Mouse (Mus musculus): ENCODE measurements around the gene Gm11273. TPM values are rescaled to one million over a fixed set of nuclear protein-coding genes. Genes with fewer than 3 reads are reported as not detected.
"Not testable (repeated sequence)": the region's sequence is repeated elsewhere in the genome, so short reads cannot be mapped to it uniquely, and the experiment has no call there.

Gene Gm11273
- total and polyA plus RNA-seq, 3 experiments: 21.0 to 279 (median 28.3) TPM

DNA sequence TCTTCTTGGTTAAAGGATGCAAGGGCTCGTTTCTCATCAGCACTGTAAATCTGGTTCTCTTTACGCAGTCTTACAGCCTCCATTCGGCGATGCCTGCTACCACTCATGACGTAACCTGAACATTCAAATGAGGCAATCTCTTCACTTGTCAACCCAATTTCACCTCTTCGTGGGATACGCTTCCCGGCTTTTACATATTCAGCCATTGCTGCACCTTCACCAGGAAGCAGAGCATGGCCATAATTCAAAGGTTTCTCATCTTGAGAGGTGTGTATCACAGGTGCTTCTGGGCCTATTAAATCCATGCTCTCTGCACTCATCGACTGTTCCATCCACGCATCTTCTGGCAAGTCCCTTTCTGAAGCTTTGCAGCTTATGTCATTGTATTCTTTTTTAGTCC, 33.9 kb downstream of the Gm11273 start (continued):
- TF ChIP-seq RCOR1 (conservative IDR thresholded peaks at IDR 0.05; ENCODE audit: low read depth, low read length): no peak
- TF ChIP-seq E2F4 (IDR thresholded peaks at IDR 0.05; ENCODE audit: insufficient replicate concordance, low read depth, low read length): no peak
- TF ChIP-seq NRF1 (IDR thresholded peaks at IDR 0.05; ENCODE audit: low read depth, low read length): no peak

DNA sequence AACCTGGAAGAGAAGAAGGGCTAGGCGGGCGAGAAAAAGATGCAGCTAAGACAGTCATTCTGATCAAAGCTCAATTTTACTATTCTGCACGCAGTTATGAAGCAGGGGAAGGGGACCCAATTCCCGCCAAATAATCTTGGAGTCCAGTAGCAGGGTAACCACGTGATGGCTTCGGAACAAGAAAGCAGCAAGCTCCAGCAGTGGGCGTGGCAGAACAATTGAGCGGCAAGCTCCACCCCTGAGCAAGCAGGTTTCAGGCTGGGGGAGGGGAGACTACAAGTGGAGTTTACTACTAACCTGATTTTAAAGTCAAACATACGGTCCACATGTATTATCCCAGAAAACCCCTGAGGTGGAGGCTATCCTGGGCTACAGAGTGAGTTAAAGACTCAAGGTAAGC, 38.7 kb downstream of the Gm11273 start:
- DNase-seq (ENCODE audit: extremely low read depth); H3K9me3 ChIP-seq (replicated peaks; ENCODE audit: low read length); in situ Hi-C loops (cut with MboI; ENCODE audit: low pct_ligation_motif_present, low pct_unique_long_range_greater_than_20kb, low sequenced_read_pairs); H3K27me3 ChIP-seq (replicated peaks); H3K27ac ChIP-seq (ENCODE audit: insufficient read depth, low read depth); H3K9ac ChIP-seq (ENCODE audit: insufficient read depth, low read depth); H3K4me3 ChIP-seq (replicated peaks in 1 of 3; ENCODE audit: low read depth in 2 of 3, low read length in 2 of 3, poor library complexity in 1 of 3); H3K4me1 ChIP-seq (ENCODE audit: control insufficient read depth in 1 of 2, insufficient read depth in 2 of 2); dilution Hi-C loops (cut with MboI; ENCODE audit: extremely low pct_ligation_motif_present, extremely low pct_unique_long_range_greater_than_20kb, low sequenced_read_pairs); H3K79me2 ChIP-seq (replicated peaks; ENCODE audit: control insufficient read depth, extremely low read depth, insufficient read depth, poor library complexity, severe bottlenecking); H3K36me3 ChIP-seq (replicated peaks in 1 of 2; ENCODE audit: control insufficient read depth in 1 of 2, insufficient read depth in 1 of 2, low read length in 1 of 2); H3K4me2 ChIP-seq (ENCODE audit: insufficient read depth, low read depth, poor library complexity, severe bottlenecking): not testable (repeated sequence)

DNA sequence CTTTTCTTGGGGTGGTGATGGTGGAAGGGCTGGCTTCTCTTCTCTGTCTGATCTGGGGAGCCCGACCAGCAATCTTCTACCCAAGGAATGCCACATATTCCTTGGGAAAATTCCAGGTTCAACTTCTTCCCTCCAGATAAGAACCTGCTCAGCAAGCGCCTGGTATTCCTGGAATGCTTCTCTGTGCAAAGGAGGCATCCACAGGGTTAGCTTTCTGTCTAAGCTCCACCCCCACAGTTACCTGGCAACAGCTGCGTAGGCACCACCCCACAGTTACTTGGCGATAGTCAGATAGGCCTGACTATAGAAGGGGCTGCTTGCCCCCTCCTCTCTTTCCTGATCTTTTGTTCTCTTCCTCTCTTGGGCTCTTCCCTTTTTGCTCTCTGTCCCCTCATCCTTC, 44.9 kb downstream of the Gm11273 start:
- Histone ChIP-seq H3K27me3 (replicated peaks) (peaks cover 6% of the 10 kb centered on the region), H3K9me3 (replicated peaks; ENCODE audit: low read length) (no peaks in the 10 kb centered on the region), H3K9ac (ENCODE audit: insufficient read depth, low read depth) (no peak overlapping the region), H3K79me2 (replicated peaks; ENCODE audit: control insufficient read depth, extremely low read depth, insufficient read depth, poor library complexity, severe bottlenecking) (peaks cover 21% of the 10 kb centered on the region), H3K4me3 (replicated peaks in 1 of 3; ENCODE audit: low read depth in 2 of 3, low read length in 2 of 3, poor library complexity in 1 of 3) (no peak overlapping the region), H3K4me2 (ENCODE audit: insufficient read depth, low read depth, poor library complexity, severe bottlenecking) (no peak overlapping the region), H3K36me3 (replicated peaks in 1 of 2; ENCODE audit: control insufficient read depth in 1 of 2, insufficient read depth in 1 of 2, low read length in 1 of 2) (peaks cover 0 to 6% of the 10 kb centered on the region in 2 experiments), H3K27ac (ENCODE audit: insufficient read depth, low read depth) (no peak overlapping the region), H3K4me1 (ENCODE audit: control insufficient read depth in 1 of 2, insufficient read depth in 2 of 2) (peaks cover 0 to 14% of the 10 kb centered on the region in 2 experiments; a peak in 2 of 4 replicates)
- TF ChIP-seq NRF1 (IDR thresholded peaks at IDR 0.05; ENCODE audit: low read depth, low read length): no peak
- no peak for TF ChIP-seq USF2 (conservative IDR thresholded peaks at IDR 0.05; ENCODE audit: low read depth, low read length)
- no peak for TF ChIP-seq JUN (IDR thresholded peaks at IDR 0.05; ENCODE audit: insufficient read depth, low read depth, low read length)
- TF ChIP-seq SIN3A (IDR thresholded peaks at IDR 0.05; ENCODE audit: low read length): no peak
- no peak for TF ChIP-seq ZC3H11A (IDR thresholded peaks at IDR 0.05; ENCODE audit: low read depth, low read length)
- TF ChIP-seq CTCF (conservative IDR thresholded peaks at IDR 0.05 in 1 of 2, IDR thresholded peaks at IDR 0.05 in 1 of 2; ENCODE audit: low read depth in 2 of 2, low read length in 2 of 2): no peak
- TF ChIP-seq MAX (IDR thresholded peaks at IDR 0.05; ENCODE audit: low read length): no peak
- TF ChIP-seq MXI1 (IDR thresholded peaks at IDR 0.05; ENCODE audit: low read depth, low read length): no peak
- no peak for TF ChIP-seq MYC (IDR thresholded peaks at IDR 0.05; ENCODE audit: low read depth, low read length)
- no peak for DNase-seq (ENCODE audit: extremely low read depth)
- dilution Hi-C loops (cut with MboI; ENCODE audit: extremely low pct_ligation_motif_present, extremely low pct_unique_long_range_greater_than_20kb, low sequenced_read_pairs) (no loop called here), in situ Hi-C loops (cut with MboI; ENCODE audit: low pct_ligation_motif_present, low pct_unique_long_range_greater_than_20kb, low sequenced_read_pairs) (loop anchor here (10.0 kb wide), 1 partner anchor 52 kb away; the partner anchor contains the start of gene Zkscan3)

DNA sequence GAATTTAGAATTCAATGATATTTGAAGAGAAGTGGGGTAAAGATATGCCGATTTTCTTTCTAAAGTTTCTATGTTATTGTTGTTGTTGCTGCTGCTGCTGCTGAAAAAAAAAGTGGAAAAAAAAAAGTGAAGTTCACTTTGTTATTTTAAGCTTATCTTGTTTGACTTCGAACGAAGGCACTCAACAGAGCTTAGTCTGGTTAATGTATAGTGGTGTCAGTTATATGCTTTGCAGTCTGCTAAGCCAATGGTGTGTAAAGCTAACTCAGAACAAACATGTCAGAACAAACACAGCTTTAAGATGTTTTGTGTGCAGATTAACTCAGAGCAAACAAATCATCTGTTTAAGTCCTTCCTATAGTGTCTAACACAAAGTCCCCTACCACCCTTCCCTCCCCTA, 47.1 kb downstream of the Gm11273 start:
- peaks cover under 1 to 22% of the 10 kb centered on the region in 2 experiments for H3K36me3 ChIP-seq (replicated peaks in 1 of 2; ENCODE audit: control insufficient read depth in 1 of 2, insufficient read depth in 1 of 2, low read length in 1 of 2)
- no peak overlapping the region for H3K27ac ChIP-seq (ENCODE audit: insufficient read depth, low read depth)
- no peaks in the 10 kb centered on the region for H3K9me3 ChIP-seq (replicated peaks; ENCODE audit: low read length)
- peaks cover 31% of the 10 kb centered on the region for H3K79me2 ChIP-seq (replicated peaks; ENCODE audit: control insufficient read depth, extremely low read depth, insufficient read depth, poor library complexity, severe bottlenecking)
- H3K9ac ChIP-seq (ENCODE audit: insufficient read depth, low read depth): peak overlapping the region; percentile 64; the same call in 1 of the 2 replicates
- H3K4me3 ChIP-seq (replicated peaks in 1 of 3; ENCODE audit: low read depth in 2 of 3, low read length in 2 of 3, poor library complexity in 1 of 3): peak overlapping the region in 1 of 3 experiments; percentile 83
- in situ Hi-C loops (cut with MboI; ENCODE audit: low pct_ligation_motif_present, low pct_unique_long_range_greater_than_20kb, low sequenced_read_pairs) (loop anchor here (10.0 kb wide), 1 partner anchor 49 kb away; the partner anchor contains the start of gene Zkscan3), dilution Hi-C loops (cut with MboI; ENCODE audit: extremely low pct_ligation_motif_present, extremely low pct_unique_long_range_greater_than_20kb, low sequenced_read_pairs) (no loop called here)
- no peak for DNase-seq (ENCODE audit: extremely low read depth)
- peaks cover 0 to 14% of the 10 kb centered on the region in 2 experiments; a peak in 2 of 4 replicates for H3K4me1 ChIP-seq (ENCODE audit: control insufficient read depth in 1 of 2, insufficient read depth in 2 of 2)
- TF ChIP-seq PAX5 (IDR thresholded peaks at IDR 0.05; ENCODE audit: low read length) (no peak), KAT2A (IDR thresholded peaks at IDR 0.05; ENCODE audit: insufficient replicate concordance, low read length) (no peak), ZKSCAN1 (IDR thresholded peaks at IDR 0.05; ENCODE audit: borderline replicate concordance, low read depth, low read length) (no peak), UBTF (IDR thresholded peaks at IDR 0.05; ENCODE audit: low read depth, low read length) (no peak), MAFK (IDR thresholded peaks at IDR 0.05; ENCODE audit: insufficient replicate concordance, low read length) (no peak)
- no peaks in the 10 kb centered on the region for H3K27me3 ChIP-seq (replicated peaks)
- peak overlapping the region; percentile 79; the same call in 1 of the 2 replicates for H3K4me2 ChIP-seq (ENCODE audit: insufficient read depth, low read depth, poor library complexity, severe bottlenecking)

Measured in CH12.LX (cell line).